Mouse (Mus musculus): ENCODE measurements at regions not wholly inside any gene's neighbourhood (a gene's known extent, or its start where the extent isn't known, plus 50 kb on each side); places are given as distances from the start of the nearest gene placed in this dataset.

GRCm38 (mm10) chr2:19714025-19714424, 56.5 kb downstream of the Otud1 start:
- no peak for DNase-seq (ENCODE audit: low spot score in 2 of 2)

- DNase-seq (ENCODE audit: low spot score in 2 of 2), result peak; percentile 8 to 24
These were observed 58.1 kb downstream of the Otud1 start for GRCm38 (mm10) chr2:19715564-19716238.

DNA sequence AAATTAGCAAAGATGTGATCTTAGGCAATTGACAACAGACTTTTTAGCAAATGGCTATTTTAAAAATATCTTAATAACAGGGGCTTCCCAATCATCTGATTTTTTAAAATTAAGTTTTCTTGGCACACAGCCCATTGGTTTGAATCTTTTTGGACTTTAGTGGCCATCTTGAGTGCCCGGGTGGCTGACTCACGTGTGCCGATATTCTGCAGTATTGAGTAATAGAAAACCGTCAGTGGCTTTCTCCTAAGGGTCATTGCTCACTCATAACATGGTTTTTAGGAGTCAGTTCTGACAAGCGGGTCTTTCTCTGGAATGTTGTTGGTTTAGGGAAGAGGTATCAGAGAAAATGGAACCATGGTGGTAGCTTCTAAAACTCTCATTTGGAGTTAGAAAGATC, 58.8 kb downstream of the Otud1 start:
- DNase-seq (ENCODE audit: low spot score in 2 of 2), result no peak

- DNase-seq (ENCODE audit: low spot score in 2 of 2), result no peak
These were observed 68.5 kb downstream of the Otud1 start for GRCm38 (mm10) chr2:19726085-19726484.

DNA sequence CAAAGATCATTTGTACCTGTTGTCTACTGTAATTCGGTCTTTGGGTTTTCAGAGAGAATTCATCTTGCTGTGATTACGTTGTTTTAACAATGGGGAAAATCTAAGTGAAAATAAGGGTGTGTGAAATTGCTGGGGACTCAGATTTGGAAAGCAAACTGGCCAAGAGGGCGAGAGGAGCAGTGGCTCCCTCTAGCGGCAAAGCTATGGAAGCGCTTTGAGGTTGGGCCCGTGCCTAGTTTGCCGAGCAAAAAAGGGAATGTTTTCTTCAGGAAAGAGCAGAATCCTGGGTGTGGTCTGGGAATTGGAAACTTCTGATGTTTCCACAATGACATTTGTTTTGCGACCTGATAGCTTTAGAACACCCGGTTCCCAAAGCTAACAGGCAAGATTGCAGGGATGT, 69.4 kb downstream of the Otud1 start:
- DNase-seq (ENCODE audit: low spot score in 2 of 2), result no peak

DNA sequence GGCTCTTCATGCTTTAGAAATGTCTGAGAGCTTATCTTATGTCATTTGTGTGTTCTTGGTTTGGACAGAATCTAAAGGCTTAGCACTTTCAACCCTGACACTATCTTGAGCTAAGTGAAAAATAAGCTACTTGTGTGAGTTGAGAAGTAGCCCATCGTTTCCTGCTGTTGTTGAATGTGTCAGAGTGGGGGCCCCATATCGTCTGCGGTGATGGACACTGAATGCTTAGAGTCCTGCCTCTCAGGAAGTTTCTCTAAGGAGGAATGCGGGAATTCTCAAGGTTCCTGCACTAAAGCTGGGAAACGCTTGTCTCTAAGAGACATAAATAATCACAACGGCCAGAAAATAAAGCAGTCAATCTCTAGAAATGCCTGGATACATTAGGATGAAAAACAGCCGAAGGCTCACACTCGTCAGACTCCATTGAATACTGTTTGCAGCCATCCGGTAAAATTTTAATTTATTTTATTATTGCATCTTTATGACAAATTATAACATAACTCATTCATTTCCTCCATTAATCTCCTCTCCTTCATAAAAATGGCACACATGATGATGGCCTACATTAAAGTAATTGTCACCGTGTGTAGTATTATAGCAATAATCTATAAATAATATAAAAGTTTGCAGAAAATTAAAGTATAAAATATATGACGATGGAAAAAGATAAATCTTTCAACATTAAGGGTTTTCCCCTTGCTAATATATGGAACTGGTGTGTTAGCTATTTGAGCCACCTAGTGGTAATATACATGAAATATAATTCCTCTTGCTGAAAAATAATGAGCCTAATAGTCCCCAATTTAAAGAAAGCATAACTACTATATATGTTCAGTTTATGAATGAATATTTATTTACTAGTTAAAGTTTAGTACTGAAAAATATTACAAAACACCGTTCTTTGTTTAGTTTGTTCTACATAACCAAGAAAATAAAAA, 75.6 kb downstream of the Otud1 start:
- no peak for DNase-seq (ENCODE audit: low spot score in 2 of 2)

- no peak for DNase-seq (ENCODE audit: low spot score in 2 of 2)
These were observed 76.8 kb downstream of the Otud1 start for GRCm38 (mm10) chr2:19734164-19734870.

DNA sequence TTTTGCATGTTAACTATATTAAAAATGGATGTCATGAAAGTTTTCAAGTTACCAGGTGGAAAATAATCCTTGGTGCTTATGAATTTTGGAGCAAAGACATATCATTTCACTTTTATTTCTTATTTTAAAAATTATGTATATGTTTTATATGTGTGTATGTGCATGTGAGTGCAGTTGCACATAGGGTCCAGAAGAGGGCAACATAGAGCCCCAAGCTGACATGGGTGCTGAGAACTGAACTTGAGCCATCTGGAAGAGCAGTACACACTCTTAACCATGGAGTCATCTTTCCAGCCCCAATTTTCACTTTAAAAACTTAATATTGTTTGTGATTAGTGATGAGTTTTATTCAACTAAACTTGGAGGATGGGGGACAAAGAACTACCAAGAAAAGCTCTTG, 84.0 kb downstream of the Otud1 start:
- DNase-seq (ENCODE audit: low spot score in 2 of 2), result no peak

- DNase-seq (ENCODE audit: low spot score in 2 of 2), result no peak
These were observed 85.9 kb downstream of the Otud1 start for GRCm38 (mm10) chr2:19743467-19743866.

DNA sequence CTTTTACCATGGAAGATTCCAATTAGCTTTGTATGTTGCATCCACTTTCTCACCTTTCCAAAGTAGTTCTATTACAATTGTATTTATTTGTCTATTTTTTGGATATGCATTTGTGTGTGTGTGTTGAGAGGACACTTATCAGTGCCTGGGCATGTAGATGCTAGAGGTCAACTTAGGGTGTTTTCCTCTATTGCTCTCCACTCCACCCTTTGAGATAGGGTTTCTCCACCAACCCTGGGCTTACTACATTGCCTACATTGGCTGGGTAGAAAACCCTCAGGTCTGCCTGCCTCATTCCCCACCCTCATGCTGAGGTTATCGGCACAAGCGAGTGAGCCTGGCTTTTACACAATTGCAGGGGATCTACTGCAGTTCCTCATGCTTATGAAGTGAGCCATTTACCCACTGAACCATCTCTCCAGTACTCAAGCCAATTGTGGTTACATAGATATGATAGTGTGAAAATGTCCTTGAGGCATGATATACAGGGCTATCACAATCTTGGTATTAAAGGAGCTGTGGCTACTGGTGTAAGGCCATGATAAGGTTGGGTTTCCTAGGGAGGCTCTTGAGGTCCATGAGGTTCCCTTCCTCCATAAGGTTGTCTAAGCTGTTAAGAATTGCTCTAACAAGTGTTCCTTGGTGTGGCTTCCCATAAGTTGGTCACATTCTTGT, 87.6 kb downstream of the Otud1 start:
- DNase-seq (ENCODE audit: low spot score in 2 of 2), result no peak

GRCm38 (mm10) chr2:19752753-19753152, 95.2 kb downstream of the Otud1 start:
- no peak for DNase-seq (ENCODE audit: low spot score in 2 of 2)

DNA sequence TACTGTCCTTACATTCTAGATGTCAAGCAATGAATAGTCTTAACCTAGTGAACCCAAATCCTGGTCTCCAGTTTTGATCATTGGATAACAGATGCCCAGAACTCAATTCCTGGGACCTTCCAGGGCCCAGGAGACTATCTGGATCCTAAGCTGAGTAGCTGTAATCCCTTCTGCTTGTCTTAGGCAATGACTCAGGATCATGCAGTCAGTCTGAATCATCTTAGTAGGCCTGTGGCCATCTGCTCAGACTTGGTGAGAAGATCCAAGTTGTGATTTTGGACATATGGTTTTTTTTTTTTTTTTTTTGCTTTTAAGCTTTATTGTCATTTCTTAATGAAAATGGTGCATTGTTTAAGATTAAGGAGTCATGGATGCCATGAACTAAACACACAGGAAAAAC, 95.9 kb downstream of the Otud1 start:
- DNase-seq (ENCODE audit: low spot score in 2 of 2), result no peak

GRCm38 (mm10) chr2:19757910-19758309, 100.4 kb downstream of the Otud1 start:
- DNase-seq (ENCODE audit: low spot score in 2 of 2), result no peak

DNA sequence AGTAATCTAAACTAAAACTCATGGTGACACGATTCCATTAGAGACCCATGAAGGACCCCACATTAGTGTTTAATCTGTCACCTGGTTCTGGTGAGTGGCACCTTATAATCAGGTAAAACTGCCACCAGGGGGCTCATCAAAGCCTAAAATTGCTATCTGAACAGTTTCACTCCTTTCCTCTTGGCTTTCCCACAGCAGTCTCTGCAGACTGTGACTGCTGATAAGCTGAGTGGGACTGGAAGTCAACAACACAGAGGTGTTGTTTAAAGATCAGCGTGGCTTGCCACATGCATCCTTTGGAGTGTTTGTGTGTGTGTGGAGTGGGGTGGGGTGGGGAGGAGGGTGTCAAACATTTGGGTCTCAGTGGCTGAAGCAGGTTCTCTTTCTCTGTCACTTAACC, 101.6 kb downstream of the Otud1 start:
- DNase-seq (ENCODE audit: low spot score in 2 of 2), result no peak

DNA sequence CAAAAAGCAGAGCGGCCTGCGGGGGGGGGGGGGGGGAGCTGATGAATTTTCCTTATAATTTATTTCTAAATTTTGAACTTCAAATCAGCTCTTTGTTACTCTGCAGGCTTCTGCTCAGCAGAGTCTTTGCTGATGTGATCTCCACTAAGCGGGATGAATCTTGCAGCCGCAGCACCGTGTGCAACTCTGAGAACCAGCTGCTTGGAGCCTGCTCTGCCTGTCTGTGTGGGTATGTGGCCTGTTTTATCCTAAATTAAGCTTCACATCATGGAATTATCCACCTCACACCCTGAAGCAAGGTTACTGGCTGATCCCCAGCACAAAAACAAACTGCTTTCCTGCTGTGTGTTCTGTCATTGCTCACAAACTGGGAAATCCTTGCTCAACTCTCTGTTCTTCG, 102.0 kb downstream of the Otud1 start:
- no peak for DNase-seq (ENCODE audit: low spot score in 2 of 2)

DNA sequence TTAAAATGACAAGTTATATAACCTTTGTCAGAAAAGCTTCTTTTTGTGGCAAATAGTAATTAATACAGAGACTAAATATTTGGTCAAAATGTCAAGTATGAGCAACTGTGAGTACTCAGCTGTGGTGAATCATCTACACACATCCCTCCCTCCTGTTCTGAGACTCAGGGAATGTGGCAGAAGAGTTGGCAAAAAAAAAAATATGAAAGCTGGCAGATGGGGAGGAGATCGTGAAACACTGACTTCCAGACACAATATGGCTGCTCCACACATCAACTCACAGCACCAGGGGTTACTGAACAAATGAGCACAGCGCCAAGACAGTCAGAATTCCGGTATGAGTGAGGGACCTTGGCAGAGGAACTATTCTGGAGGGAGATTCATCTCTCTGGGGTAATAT, 105.4 kb downstream of the Otud1 start:
- DNase-seq (ENCODE audit: low spot score in 2 of 2), result no peak

GRCm38 (mm10) chr2:19784913-19785312, 124.7 kb upstream of the Etl4 start:
- DNase-seq (ENCODE audit: low spot score in 2 of 2), result no peak

DNA sequence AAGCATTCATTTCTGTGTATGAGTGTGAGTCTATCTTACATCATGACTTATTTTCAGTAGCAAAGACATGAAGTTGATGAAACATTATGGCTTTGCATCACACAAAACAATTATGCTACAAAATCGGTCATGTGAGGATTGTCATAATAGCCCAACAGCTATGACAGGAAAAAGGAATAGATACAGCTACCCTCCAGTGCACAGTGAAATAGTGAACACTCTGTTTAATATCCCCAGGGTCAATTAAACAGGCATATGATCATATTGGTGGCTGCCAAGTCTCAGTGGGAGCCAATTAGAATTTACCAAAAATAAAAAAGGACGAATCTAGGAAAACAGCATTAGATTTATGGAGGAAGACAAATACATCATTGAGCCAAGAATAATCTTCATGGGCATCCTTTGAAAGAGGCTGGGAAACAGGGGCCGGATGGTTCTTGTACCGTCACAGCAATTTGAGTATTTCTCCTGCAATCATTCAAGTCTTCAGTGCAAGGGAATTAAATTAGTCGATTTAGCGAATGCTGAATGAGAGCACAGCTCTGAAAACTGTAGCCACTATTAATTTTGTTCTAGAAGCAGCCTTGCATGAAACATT, 123.8 kb upstream of the Etl4 start:
- no peak for DNase-seq (ENCODE audit: low spot score in 2 of 2)

- DNase-seq (ENCODE audit: low spot score in 2 of 2), result no peak
These were observed 117.4 kb upstream of the Etl4 start for GRCm38 (mm10) chr2:19792177-19792576.

- no peak for DNase-seq (ENCODE audit: low spot score in 2 of 2)
These were observed 112.8 kb upstream of the Etl4 start for GRCm38 (mm10) chr2:19796790-19797189.
